Mouse (Mus musculus) E14TG2a.4 (cell line): ENCODE data around the gene Rpl11.
"Not testable (repeated sequence)": the region's sequence is repeated elsewhere in the genome, so short reads cannot be mapped to it uniquely, and the experiment has no call there.

ENCODE experiments used
- CTCF ChIP-seq: conservative IDR thresholded peaks from 2 replicates; pipeline ENCODE4 v1.5.1; 2014; ENCODE audit warnings: low read length
- NANOG ChIP-seq: IDR thresholded peaks from 2 replicates; pipeline ENCODE4 v1.6.1; 2014; ENCODE audit warnings: borderline replicate concordance, low read length, mixed read lengths
- POU5F1 ChIP-seq: IDR thresholded peaks from 2 replicates; pipeline ENCODE4 v1.6.1; 2014; ENCODE audit warnings: low read length, borderline replicate concordance

DNA sequence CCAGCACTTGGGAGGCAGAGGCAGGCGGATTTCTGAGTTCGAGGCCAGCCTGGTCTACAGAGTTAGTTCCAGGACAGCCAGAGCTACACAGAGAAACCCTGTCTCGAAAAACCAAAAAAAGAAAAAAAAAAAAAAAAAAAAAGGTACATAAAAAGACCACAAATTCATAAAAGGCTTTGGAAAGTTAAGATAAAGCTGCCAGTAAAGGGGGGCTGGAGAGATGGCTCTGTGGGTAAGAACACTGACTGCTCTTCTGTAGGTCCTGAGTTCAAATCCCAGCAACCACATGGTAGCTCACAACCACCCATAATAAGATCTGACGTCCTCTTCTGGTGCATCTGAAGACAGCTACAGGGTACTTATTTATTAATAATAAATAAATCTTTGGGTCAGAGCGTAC is 73.0 kb downstream of the Rpl11 start:
- not testable (repeated sequence) for TF ChIP-seq CTCF, POU5F1, NANOG
